Mouse (Mus musculus): ENCODE measurements at regions not wholly inside any gene's neighbourhood (a gene's known extent, or its start where the extent isn't known, plus 50 kb on each side); places are given as distances from the start of the nearest gene placed in this dataset.

DNA sequence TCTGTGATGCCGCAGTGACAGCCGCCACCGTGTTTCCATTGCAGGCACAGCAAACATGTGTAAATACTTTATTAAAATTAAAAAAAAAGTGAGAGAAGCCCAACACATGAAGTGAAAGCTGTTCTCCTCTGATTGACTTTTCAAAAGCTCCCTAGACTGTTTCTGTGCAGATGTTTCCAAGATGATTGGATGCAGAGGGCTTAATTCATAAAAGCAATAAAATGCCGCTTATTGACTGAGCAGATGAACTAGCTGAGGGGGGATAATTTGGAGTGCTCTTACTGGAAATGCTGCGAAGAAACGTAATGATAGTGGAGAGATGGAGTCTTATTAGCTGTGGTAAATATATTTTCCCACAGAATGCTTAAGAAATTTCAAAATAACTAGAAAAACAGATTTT lies 170.4 kb downstream of the Rnf144a start:
- no peak for ATAC-seq (ENCODE audit: insufficient number of reproducible peaks, low FRiP score, low TSS enrichment)

DNA sequence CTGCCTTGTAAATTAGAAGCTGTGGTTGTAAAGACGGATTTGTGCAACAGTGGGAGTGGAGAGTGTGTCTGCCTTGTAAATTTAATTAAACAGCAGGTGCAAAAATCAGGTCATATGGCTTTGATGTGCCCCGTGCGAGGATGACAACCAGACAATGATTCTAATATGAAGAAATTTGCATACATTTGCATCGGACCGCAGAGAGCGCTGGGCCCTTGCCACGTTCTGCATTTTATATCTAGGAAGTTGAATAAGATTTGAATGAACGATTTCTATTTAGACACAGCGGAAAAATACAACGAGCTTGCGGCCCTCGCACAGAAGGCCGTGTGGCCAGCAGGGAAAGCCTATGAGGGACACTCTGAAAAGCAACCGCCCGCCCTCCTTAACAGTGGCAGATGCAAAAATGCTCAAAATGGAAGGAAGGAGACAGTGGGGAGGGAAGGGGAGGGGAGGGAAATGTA lies 187.5 kb downstream of the Rnf144a start:
- no peak for ATAC-seq (ENCODE audit: insufficient number of reproducible peaks, low FRiP score, low TSS enrichment)

DNA sequence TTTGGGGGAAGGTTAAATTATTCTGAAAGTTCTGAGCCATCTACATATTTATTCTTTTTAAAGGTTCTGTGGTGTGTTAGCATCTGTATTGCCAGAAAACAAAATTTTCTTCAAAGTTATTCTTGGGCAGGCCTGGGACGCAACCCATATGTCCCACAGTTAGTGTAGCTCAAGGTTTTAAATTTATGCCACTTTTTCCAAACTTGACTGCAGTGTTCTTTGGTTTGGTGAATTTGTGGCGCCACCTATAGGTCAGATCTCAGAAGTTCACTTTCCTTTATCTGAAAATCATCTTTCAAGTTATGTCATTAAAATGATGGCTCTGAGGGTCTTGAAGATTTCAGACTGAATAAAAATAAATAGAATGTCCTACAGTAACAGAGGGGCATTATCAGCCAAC lies 188.7 kb downstream of the Rnf144a start:
- ATAC-seq (ENCODE audit: insufficient number of reproducible peaks, low FRiP score, low TSS enrichment), result no peak

DNA sequence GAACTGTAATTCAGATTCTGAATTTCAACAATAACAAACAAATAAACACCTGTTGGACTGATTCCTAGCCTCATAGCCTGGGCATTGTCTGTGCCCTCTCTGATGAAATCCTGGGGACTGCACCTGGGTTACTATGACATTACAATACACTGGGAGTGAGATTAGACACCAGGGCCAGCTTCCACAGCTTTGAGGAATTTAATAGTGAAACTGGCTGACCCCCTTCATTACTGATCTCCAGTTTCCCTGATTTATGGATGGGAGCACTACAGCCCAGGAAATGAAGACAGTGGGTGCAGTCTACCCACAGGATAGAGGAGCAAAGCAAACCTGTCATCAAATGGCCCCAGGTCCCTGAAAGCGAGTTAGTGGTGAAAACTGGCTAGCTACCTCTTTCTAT lies 202.6 kb downstream of the Rnf144a start:
- no peak for ATAC-seq (ENCODE audit: insufficient number of reproducible peaks, low FRiP score, low TSS enrichment)

DNA sequence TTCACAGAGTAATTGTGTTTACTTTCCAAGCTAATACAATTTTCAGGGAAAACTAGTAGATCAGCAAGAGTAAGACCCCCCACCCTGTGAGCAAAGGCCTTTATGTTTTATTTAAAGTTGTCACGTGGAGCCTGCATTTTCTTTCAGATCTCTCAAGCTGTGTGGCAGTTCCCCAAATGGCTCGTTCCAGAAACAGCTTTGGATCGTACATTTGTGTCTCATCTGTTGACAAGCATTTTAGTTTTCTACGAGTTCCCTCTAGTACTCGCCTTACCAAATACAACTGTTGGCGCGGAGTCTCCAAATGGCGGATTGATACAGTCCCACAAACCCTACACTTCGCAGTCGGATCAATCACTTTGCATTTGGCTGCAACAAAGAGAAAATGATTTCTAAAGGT lies 203.6 kb downstream of the Rnf144a start:
- no peak for ATAC-seq (ENCODE audit: insufficient number of reproducible peaks, low FRiP score, low TSS enrichment)

DNA sequence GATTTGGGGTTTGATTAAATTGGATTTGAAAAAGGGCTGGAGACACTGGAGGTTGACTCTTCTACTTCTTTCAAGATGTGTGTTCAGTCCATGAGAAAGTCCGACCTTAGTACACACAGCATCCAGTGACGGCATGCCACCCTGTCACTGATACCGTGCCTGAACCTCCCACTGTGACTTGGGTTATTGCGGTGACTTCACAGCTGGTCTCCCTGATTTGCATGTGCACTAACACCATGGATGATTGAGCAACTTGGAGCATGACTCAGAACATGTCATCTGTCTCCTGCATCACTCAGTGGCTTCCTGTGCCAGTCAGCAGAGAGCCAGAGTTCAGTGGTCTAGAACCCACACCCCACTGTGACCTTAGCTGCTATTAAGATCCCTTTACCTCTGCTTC lies 208.3 kb downstream of the Rnf144a start:
- ATAC-seq (ENCODE audit: insufficient number of reproducible peaks, low FRiP score, low TSS enrichment), result no peak

DNA sequence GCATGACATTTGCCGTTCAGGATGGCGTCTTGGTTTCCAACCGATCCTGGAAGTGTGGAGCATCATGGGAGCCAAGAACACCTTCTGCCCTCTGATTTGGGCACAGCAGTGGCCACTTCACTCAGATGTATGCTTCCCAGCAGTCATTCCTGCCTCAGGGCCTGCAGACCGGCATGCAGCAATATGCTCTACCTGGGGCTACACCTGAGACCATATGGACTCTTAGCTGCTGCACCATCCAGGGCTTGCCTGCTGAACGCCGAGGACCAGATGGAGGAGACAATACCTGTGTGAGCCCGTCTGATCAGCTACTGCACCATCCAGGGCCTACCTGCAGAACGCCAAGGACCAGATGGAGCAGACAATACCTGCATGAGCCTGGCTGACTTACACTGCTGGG lies 209.0 kb downstream of the Rnf144a start:
- ATAC-seq (ENCODE audit: insufficient number of reproducible peaks, low FRiP score, low TSS enrichment), result peak; percentile 98

DNA sequence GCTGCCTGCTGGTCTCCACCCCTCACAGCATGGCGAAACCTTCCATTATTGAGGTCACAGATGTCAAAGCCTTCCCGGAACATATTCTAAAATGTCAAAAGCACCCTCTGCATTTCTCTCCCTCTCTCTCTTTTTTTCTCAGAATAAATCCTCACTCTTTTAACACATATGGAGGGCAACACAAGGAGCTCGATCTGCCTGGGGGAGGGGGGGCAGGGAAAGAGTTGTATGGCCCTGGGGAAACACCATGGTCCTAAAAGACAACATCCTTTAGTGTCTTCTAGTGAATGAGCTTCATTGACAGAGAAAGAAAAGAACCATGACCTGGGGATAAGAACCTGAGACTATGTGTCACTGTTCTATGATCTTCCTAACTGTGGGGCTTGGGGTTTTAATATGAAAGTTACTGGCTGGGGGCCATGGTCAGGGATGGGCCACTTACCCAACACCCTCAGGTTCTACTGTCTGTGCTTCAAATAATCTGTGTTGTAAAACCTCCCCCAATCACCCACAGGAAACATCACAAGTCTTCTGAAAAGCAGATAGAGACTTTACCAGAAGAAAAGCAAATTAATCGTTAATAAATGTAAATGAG lies 223.0 kb downstream of the Rnf144a start:
- ATAC-seq (ENCODE audit: insufficient number of reproducible peaks, low FRiP score, low TSS enrichment), result no peak

DNA sequence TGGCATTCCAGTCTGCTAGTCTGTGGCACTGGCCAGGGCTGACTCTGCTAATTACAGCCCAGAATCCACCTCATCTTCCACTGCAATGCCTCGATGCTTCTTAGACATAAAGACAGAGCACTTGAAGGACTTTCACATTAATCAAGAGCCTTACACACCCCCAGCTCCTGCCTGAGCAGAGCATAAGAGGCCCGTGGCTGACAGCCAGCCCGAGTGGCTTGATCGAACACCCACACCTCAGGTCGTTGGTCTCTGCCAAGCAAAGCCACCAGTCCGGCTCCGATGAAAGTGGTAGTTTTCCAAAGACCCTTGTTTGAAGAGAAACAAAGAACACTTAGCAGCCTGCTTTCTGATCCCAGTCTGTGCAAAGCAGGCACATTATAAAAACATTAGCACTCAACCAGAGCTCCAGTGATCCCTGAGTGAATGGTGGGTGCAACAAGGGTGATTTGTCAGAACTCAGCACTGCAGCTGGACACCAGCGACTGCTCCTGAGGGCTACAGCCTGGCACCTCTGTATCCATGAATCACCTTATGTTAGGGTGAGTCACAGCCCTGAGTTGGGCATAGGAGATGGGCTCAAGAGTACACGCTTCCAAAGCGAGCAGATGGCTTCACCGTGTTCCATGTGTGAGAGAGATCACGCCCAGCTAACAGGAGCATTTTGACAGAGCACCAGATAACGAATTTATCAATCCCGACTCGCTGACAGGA lies 223.6 kb downstream of the Rnf144a start:
- ATAC-seq (ENCODE audit: insufficient number of reproducible peaks, low FRiP score, low TSS enrichment), result peak; percentile 90

DNA sequence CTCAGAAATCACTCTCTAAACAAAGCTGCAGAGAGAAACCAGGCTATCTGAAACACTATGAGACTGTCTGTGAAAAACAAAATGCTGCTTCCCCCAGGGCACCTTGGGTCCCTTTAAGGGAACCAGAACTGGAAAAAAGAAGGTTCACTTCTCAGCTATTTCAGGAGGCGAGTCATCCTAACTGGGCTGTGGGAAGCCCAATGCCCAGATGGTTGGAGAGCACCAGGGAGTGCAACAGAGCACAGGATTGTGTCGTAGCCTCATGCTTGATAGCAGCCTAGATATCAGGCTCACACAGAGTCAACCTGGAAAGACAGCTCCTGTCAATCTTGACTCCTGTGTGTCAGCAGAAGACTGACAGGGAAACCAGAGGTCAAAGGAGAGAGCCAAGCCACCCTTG lies 226.1 kb downstream of the Rnf144a start:
- peak; percentile 57 for ATAC-seq (ENCODE audit: insufficient number of reproducible peaks, low FRiP score, low TSS enrichment)

DNA sequence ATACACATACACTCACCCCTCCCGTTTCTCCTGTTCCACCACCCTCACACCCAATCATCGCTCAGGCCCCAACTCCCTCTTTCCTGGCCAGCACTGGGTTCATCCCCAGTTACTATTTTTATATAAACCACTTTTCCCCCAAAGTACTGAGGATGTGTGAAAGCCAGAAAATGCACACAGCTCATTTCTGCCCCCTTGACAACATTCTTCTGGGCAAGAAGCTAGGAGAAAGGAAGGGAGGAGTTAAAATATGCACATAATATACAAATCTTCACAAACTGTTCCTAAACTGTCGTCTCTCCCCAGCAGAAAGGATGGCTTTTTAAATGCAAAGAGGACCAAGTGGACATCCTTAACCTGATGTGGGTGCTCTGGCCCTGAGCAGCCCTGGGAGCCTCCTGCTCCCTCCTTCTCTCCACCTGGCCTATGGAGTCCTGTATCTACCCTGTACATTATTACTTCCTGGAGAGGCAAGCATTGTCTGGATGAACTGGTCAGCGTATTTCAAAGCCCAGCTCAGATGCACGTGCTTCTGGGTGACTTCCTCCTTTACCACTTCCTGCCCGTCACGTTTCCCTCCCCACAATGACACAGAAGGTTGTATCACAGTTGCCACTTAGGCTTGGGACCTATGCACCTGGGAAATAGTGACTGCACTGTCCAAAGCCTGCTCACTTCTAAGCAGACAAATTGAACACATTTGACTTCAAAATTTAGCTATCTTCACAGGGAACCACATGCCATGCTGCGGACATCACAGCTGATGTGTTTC lies 227.8 kb downstream of the Rnf144a start:
- no peak for ATAC-seq (ENCODE audit: insufficient number of reproducible peaks, low FRiP score, low TSS enrichment)

DNA sequence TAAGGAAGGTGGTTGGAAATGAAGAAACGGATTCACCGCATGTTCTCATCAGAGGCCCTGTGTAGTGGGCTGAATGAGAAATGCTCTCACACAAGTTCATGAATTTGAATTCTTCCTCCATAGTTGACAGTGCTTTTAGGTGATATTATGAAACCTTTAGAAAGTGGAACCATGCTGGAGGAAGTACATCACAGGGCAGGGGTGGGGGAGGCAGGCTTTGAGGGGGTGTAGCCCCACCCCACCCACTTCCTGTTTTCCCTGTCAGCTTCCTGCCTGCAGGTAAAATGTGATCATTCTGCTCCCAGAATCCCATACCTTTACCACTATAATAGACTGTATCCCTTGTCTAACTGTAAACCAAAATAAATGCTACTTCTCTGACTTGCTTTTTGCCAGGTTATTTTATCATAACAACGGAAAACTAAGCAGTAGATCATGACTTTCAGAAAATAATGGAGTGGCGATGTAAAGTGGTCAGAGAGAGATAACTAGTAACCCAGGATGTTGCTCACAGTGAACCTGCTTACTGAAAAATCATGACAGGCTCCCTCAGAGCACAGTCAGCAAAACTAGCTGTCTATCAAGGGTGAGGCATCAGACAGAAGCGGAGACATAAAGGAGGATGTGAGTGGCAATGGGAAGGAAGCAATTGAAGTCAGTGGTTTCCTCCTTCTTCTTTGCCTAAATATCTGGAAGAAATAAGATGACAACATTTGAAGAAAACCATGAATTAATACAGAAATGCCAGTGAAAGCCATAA lies 230.2 kb downstream of the Rnf144a start:
- no peak for ATAC-seq (ENCODE audit: insufficient number of reproducible peaks, low FRiP score, low TSS enrichment)

DNA sequence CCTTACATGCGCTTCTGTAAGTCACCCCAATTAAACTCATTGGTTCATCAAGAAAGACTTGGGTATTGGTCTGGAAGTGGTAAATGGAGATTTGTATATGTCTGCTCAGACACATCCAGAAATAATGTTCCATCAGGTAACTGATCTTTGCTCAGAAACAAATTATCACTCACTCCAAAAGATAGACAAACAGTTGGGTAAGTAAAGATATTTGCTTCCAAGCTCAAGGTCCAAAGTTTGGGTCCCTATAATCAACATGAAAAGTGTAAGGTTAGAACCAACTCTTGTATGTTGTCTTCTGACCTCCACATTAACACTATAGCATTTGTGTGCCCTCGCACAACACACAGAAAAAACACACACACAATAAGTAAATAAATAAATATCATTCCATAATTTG lies 232.0 kb downstream of the Rnf144a start:
- no peak for ATAC-seq (ENCODE audit: insufficient number of reproducible peaks, low FRiP score, low TSS enrichment)

DNA sequence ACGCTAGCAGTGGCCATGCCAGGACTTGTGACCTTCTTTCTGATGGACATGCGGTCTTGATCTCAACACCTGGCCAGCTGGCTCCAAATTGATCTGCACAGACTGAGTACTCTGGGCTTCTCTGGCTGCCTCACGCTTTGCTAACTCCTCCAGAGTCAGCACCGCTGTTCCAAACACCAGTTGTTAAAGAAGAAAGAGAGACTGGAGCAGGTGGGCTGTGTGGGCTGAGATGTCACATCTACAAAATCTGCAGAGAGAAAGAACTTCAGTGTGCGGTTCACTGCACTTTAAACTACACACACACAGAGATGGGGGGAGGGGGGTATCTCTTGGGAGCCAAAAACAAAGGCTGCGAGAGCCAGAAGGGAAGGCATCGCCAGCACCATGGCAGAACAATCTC lies 234.2 kb downstream of the Rnf144a start:
- no peak for ATAC-seq (ENCODE audit: insufficient number of reproducible peaks, low FRiP score, low TSS enrichment)

DNA sequence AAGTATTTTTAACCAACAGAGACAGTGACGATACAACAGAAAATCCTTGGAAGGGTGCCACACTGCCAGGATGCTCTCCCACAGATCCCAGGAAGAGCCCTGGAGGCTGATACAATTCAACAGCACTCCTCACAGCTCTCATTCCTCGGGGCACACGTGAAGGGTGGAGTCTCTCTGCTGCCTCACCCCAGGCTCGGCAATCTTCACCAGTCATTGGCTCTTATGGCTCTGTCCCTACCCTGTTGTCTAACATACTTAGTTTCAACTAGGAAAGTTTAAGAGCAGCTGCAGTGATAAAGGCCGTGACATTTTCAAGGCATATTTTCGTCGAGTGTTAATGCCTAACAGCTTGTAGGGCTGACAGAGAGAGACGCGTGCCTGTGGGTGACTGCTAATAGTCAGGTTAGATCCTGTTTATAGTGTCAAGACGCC lies 238.8 kb downstream of the Rnf144a start:
- ATAC-seq (ENCODE audit: insufficient number of reproducible peaks, low FRiP score, low TSS enrichment), result peak; percentile 92

DNA sequence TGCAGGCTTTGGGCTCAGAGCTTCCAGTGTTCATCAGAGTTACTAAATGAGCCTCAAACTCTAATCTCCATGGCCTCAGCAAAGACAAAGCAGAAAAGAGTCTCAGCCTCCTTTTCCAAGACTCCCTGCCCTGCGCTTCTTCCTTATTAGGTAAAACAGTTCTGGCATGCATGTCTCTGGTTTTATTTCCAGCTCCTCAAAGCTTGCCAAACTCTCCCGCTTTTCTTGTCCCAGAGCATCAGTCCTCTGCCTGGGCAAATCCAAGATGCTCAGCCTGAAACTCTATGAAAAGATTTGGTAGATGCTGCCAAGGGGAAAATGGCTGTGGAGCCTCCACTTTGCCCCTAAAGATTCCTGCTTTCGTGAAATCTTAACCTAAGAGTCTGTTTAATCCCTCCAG lies 251.6 kb downstream of the Rnf144a start:
- ATAC-seq (ENCODE audit: insufficient number of reproducible peaks, low FRiP score, low TSS enrichment), result no peak

DNA sequence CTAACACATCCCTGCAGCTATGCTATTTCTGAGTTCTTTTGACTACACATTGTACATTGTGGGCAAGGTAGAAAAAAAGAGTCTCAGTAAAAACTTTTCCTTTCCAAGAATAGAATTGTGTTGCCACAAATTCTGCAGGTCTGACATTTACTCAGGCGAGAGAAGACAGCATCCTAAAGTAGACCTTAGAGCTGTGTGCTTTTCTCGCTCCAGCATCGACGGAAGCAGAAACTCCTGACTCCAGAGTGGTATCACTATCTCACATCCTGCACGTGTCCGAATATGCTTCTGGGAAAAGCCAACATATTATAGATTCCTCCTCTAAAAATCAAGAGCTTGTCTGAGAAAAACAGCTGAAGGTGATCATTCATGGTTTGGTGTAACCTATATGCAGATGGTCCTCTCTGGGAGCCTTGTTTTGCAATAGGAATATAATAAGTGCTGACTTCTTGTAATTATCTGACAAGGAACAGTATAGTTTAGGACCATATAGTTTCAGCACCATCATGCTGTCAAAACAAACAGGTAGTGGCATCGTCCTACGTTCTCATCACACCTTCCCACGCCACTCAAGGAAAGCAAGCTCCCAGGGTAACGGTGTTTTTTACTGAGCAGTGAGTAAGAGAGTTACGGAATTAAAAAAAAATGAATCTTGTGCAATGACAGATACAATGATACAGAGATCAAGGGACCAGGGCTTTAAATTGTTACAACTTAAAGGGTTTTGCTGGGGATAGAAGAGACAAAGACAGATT lies 254.0 kb downstream of the Rnf144a start:
- ATAC-seq (ENCODE audit: insufficient number of reproducible peaks, low FRiP score, low TSS enrichment), result no peak

DNA sequence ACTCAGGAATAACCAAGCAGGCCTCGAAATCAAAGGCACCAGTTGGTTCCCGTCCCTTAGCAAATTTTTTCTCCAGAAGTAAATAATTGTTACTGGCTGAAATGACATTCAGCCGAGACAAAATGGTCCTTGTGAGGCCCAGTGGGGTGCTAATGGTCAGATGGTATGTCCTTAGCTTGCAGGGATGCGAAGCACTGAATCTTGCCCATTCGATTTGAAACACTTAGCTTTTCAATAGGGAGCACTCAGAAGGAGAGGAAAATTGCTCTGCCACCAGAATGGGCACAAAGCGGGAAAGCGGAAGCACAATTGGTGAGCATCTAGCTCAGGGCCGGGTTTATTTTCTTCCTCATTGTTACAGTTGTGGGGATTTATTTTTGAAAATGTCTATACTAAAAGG lies 262.1 kb downstream of the Rnf144a start:
- no peak for ATAC-seq (ENCODE audit: insufficient number of reproducible peaks, low FRiP score, low TSS enrichment)

DNA sequence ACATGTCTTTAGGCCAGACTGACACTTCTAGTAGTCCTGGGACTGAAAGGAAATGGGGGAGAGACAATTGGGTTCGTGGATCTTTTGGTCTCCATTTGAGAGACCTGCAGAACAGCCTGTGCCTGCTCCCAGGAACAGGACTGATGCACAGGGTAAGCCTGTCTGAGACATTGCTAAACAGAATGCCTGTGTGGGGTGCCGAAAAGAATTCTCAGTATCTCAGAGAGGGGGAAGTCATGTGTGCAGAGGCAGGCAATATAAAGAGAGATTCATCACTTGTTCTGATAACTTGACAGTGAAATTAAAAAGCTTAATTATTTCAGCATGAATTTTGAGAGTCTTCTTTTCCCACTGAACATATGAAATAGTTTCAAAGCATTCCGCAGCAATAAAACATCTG lies 268.7 kb downstream of the Rnf144a start:
- ATAC-seq (ENCODE audit: insufficient number of reproducible peaks, low FRiP score, low TSS enrichment), result no peak

DNA sequence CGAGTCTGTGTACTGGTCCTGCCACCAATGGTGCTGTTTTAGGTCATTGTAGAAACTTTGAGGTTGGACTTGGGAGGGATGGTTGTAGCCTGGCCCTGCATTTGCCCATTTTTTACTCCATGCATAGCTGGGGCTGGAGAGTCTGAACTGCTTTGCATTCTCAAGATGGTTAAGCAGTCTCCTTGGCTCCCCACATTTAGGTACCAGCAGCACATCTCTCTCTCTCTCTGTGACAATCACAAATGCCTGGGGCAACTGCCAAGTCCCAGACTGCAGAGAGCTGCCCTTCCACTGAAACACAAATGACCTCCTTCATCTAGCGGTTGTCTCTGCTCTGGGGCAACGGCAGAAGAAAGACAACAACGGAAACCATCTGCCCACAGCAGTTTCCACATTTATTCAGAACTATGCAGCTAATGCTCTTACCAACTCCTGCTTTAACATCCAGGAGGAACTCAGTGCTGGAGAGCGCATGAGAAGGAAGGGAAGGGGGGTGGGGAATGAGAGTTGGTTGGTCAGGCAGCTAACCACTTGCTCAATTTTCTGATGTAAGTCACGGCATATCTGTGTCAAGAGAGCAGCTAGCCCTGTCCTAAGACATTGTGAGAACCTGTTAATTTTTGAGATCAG lies 269.9 kb downstream of the Rnf144a start:
- ATAC-seq (ENCODE audit: insufficient number of reproducible peaks, low FRiP score, low TSS enrichment), result no peak

All from cerebellum, adult (tissue).